Mouse (Mus musculus): ENCODE results near the gene Rfx2.

The Rfx2 gene

DNA sequence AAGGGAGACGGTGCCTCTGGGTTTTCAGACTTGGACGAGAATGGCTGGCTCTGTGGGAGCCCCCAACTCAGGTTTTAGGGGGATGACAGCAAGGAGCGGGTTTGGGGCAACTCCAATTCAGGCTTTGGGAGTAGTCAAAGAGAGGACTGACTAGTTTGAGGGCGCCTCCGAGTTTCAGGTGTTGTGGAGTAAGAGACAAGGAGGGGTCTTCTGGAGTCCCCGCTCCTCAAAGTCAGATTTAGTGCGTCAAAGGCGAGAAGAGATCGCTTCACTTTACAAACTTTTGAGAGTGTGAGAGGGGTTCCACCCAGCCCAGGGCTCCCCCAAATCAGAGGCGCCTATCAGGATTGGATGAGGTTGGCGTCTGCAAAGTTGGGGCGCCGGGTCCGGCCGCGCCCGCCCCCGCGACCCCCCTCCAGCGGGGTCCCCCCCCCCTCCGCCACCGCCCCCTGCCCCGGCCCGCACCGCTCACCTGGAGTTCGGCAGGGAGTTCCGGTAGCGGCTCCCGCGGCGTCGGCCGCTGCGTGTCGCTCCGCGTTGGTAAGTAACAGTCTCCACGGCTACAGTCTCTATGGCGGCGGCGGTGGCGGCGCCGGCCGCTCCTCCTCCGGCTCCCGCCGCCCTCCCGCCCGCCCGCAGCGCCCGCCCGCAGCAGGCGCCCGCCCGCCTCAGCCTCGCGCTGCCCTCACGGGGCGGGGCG is at the start of gene Rfx2:
Gene Rfx2, minus strand, starts transcription at position 603 of the 700 bp plus-strand sequence.
- no peak for DNase-seq (ENCODE audit: extremely low read depth, low read depth)

DNA sequence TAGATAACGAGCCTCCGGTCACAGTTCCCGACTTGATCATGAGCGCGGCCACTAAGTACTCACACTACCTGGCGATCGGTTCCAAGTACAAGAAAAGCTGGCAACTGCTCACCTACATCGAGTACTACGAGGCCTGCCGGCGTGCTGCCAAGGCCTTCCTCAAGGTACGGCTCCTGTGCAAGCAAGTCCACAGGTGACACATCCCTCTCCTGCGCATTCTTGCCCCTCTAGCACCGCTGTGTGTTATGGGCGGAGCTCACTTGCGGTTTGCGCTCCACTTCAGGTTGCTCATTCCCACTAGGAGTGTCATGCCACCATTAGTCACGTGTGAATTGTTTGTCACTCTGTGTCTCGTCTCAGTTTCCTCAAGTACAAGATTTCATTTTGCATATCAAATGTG is 46.6 kb upstream of the Rfx2 start:
- DNase-seq (ENCODE audit: extremely low read depth, low read depth): no peak

- no peak for DNase-seq (ENCODE audit: extremely low read depth, low read depth)
These were observed 46.2 kb upstream of the Rfx2 start for GRCm38 (mm10) chr17:56876981-56877380.

GRCm38 (mm10) chr17:56876465-56876864 is 45.7 kb upstream of the Rfx2 start:
- DNase-seq (ENCODE audit: extremely low read depth, low read depth): no peak

DNA sequence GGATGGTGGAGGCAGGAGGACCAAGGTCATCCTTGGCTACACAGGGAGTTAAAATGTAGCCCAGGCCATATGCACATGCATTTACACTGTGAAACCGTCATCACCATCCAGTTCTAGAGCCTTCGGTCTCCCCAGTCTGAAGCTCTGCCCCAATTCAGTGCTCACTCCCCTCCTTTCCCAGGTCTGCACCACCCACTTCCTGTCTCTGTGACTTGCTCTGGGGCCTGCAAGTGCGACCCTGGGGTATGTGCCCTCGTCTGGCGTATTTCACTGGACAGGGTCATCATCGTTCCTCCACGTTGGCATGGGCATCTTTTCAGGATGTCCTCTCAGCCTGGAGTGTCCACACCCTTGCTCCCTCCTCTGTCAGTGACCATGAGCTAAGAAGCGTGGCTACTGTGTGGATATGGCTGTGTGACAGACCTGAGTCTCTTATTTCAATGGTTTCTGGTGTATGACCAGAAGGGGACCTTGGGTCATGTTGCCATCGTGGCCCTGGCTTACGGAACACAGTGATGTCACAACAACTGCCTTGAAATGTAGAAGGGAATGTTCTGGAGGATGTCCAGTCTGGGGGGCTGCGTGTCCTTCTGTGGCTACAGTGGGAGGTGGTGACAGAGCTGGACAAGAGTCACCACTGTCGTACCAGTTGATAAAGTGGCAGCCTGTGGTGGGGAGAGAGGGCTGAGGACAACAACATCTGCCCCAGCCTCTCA is 44.3 kb upstream of the Rfx2 start, which contains the start of gene 1700061G19Rik:
Gene 1700061G19Rik, plus strand, starts transcription at position 542 of the 716 bp plus-strand sequence.
- DNase-seq (ENCODE audit: extremely low read depth, low read depth): no peak

DNA sequence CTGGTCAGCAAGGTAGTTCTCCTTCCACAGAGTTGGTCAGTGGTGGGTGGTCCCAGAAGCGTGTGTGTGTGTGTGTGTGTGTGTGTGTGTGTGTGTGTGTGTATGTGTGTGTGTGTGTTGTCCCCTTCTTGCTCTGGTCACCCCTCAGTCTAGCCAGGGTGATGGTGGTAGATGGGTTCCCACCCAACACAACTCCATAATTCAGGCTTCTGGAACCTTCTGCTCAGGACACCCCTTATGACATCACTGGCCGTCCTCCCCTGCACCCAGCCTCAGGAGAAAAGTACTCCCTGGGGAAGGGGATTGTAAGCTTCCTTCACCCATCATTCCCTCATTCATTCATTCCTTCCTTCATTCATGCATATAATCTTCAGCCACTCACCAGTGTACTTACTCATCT is 43.4 kb upstream of the Rfx2 start, which contains the start of gene Acsbg2:
Gene Acsbg2, minus strand, starts transcription at position 211 of the 400 bp plus-strand sequence.
- DNase-seq (ENCODE audit: extremely low read depth, low read depth): no peak

DNA sequence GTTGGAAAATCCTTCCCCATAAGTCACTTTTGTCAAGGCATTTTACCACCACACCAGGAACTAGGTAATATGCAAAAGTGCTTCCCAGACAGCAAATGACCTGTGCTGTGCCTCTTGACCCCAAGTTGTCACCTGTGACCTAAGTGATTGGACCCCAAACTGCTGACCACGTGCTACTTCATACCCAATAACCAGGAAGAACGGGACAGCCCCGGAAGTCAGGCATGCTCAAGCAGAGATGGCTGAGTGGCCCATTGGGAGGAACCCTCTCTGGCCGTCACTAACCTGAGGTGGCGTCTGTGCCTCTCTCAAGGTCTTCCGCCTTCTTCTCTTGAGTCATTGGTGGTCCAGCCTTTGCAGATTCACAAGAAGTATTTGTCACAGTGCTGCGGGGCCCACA is 41.7 kb upstream of the Rfx2 start:
- DNase-seq (ENCODE audit: extremely low read depth, low read depth): no peak

DNA sequence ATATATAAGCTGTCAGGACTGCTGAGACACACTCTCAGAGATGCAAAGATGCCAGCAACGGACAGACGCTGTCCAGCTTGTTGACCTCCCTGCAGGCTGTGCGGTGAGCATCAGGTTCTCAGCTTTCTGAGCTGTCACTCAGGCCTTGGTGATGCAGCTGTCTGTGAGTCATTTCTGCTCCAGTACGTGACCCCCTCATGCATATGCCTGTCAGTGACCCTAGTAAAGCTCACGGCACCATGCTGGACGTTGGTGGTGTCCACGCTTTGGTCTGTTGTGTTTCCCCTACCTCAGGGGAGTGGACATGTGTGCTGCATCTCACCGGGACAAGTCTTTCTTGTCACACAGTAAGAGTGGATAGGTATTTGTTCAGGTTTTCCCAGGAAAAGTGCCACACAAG is 41.0 kb upstream of the Rfx2 start:
- no peak for DNase-seq (ENCODE audit: extremely low read depth, low read depth)

DNA sequence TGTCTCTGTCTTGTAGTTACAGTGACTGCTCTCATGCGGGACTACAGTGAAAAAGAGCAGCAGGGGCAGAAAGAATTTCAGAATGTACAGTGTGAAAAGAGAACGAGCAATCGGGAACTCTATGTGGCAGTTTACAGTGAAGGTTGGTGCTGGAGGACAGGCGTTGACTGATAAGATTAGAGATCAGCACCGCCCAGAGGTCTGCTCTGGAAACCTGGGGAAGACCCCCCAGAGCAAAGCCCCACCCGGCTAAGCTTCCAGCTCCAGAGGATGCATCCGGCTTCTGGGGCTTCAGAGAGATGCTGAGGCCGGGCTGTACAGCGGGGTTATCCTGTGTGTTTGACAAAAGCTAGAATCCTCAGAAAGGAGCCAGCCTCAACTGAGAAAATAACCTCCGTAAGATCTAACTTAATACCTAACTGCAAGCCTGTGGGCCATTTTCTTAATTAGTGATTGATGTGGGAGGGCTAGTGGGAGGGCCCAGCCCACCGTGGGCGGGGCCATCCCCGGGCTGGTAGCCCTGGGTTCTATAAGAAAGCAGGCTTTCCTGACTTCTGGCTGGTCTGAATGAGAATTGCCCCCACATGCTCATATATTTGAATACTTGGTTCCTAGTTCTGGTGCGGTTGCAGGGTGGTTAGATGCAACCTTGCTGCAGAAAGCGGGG is 39.6 kb upstream of the Rfx2 start:
- DNase-seq (ENCODE audit: extremely low read depth, low read depth): no peak

DNA sequence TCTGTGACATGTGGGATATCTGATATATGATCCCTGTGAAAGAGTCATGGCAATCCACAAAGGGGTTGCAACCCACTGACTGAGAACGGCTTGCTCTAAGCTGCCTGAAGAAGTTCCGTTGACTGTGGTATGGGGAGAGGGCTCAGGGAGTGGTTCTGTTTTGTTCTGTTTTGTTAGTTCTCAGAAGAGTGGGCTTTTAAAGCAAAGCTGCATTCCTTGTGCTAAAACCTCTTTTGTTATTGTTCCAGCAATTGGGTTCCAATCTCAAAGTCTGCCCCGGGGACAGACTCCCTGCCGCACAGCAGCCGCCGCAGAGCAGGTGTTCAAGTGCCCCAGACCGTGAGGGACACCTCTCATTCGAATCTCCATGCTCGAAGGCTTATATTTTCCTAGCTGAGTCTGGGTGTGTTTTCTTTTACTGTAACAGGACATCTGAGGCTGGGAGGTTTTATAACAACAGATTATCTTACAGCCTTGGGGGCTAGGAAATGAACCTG is 38.7 kb upstream of the Rfx2 start:
- DNase-seq (ENCODE audit: extremely low read depth, low read depth): no peak

DNA sequence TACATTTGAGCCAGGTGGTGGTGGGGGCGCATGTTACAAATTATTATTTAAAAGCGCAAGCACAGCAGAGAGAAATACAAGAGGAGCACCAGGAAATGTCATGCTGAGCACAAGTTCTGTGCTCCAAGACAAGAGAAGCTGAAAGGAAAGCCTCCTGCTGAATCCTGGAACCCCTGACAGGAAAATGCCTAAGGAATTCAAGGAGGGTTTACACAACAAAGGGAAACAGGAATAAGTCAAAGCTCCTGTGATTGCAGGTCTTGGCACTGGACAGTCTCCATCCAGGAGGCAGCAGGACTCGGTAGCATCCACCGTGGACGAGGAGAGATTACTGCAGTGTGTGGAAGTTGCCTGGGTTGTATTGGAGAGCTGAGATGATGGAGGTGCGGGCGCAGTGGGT is 35.3 kb upstream of the Rfx2 start:
- no peak for DNase-seq (ENCODE audit: extremely low read depth, low read depth)

DNA sequence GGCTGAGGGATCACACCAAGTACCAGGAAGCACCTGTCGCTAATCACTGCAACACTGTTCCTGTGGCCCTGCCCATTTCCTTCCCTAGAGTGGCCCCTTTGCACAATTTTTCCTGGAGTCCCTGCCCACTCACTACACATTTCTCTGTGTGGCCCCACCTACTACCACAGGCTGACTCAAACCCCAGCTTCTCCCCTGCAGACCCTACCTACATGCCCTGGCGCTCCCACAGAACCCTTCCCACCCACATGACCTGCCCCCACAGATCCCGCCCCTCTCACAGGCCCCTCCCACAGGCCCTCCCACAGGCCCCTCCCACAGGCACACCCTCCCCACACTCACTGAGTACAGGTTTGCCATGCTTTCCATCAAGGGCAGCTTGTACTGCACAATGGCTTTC is 30.4 kb upstream of the Rfx2 start:
- DNase-seq (ENCODE audit: extremely low read depth, low read depth): no peak

GRCm38 (mm10) chr17:56858922-56859321 is 28.1 kb upstream of the Rfx2 start:
- DNase-seq (ENCODE audit: extremely low read depth, low read depth): peak; percentile 77

DNA sequence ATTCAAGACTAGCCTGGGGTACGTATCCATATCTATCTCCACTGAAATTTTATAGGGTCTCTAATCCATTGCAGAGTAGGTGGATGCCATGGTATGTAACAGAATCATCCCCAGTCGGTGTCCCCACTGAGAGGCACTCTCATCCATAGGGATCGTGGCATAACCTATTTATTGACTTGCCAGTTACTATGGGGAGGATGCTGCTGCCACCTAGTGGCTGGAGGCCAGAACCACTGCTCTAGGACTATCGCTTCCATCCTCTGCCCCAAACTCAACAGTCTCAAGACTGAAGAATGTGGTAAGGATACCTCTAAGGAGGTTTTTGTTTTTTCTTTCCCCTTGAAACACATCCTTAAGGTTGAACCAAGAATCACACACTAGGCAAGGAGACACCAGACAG is 27.4 kb upstream of the Rfx2 start:
- DNase-seq (ENCODE audit: extremely low read depth, low read depth): peak; percentile 66

- peak; percentile 59 for DNase-seq (ENCODE audit: extremely low read depth, low read depth)
These were observed 24.6 kb upstream of the Rfx2 start for GRCm38 (mm10) chr17:56855421-56855820.

DNA sequence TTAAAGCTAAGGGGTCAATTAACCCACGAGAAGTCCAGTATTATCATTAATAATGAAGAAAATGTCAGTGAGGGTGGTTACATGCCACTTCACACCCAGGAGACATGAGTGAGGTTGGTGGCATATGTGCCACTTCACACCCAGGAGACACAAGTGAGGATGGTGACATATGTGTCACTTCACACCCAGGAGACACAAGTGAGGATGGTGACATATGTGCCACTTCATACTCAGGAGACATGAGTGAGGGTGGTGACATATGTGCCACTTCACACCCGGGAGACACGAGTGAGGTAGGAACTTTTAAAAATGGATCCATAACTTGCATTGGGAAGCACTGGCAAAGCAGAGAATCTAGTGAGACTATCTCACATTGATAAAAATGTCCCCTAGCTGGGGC is 20.4 kb upstream of the Rfx2 start:
- DNase-seq (ENCODE audit: extremely low read depth, low read depth): no peak

DNA sequence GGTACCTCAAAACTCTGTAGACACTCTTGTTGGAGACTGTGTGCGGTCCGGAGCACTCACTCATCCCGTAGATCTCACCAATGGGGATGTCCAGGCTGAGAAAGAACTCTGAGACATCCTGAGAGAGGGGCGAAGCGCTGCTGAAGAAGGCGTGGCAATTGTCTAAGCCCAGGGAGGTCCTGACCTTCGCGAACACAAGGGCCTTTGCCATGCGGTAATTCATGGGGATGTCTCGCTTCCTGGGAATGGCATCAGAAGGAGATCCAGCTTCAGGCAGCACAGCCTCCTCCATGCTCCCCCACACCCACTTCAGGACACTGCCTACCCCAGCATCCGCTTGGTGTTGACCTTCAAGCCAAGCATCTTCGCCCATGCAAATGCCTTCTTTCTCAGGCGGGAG is 18.9 kb upstream of the Rfx2 start:
- DNase-seq (ENCODE audit: extremely low read depth, low read depth): no peak

- DNase-seq (ENCODE audit: extremely low read depth, low read depth): no peak
These were observed 18.0 kb upstream of the Rfx2 start for GRCm38 (mm10) chr17:56848785-56849184.

- DNase-seq (ENCODE audit: extremely low read depth, low read depth): no peak
These were observed 12.9 kb upstream of the Rfx2 start for GRCm38 (mm10) chr17:56843678-56844077.

GRCm38 (mm10) chr17:56842173-56842572 is 11.4 kb upstream of the Rfx2 start:
- no peak for DNase-seq (ENCODE audit: extremely low read depth, low read depth)

DNA sequence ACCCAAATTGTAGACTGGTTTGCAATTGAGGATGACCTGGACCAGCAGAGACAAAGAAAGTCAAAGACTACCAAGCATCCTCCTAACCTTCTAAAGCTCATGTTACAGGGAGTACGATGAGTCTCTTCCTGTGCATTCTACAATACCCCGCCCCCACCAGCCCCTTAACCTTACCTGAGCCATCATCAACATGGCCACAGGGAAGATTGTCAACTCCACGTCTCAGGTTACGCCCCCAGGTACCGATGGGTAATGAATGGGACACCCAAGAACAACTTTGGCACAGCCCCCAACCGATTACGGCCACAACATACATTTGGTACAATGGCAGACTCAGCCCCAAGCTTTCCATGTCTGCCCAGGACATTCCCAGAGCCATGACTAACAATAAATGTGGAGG is 9.7 kb upstream of the Rfx2 start:
- no peak for DNase-seq (ENCODE audit: extremely low read depth, low read depth)

DNA sequence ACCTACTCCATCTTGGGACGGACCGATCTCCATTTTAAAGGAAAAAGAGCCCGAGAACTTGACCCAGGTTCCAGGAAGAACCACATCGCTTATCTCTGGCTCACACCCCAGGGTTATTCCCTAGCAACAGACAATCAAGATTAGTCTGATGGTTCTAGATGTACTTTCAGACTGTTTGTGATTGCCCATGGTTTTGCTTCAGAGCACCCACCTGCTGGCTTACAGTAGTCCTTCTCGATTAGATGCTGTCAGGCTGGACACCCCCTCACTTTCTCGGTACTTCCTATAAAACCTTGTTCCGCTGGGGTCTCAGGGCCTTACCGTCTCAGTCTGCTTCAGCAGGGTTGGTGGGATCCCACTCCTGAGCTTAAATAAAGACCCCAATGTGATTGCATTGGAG is 5.5 kb upstream of the Rfx2 start:
- DNase-seq (ENCODE audit: extremely low read depth, low read depth): no peak
